Mouse (Mus musculus): ENCODE results near the gene Gm3278. TPM values are rescaled to one million over a fixed set of nuclear protein-coding genes. Genes with fewer than 3 reads are reported as not detected.
"Not testable (repeated sequence)": the region's sequence is repeated elsewhere in the genome, so short reads cannot be mapped to it uniquely, and the experiment has no call there.

The Gm3278 gene
- polyA plus RNA-seq (2014; fragmentation: Nextera tagmentation; extraction: Ambion mirVana), result 0.17 TPM in 1 of 2 replicates, not detected in the other

DNA sequence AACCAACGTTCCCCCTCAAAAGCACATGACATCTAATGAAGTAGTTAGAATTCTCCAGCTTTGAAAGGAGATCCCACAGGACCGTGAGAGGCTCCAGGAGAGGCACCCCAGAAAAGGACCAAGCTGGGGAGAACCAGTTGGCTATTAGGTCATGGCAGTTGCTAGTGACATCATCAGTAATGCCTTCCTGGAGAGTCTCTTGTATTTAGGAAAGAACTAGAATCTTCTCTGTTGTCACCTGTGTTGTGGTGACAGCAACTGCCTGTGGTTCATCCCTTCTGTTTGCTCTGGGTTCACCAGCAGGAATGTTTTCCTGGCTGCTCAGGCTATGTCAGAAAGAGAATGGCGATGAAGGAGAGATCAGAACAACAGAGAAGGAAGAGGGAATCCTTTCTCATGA is at the start of gene Gm3278:
Gene Gm3278, plus strand, starts transcription at position 301 of the 400 bp plus-strand sequence.
- ATAC-seq (ENCODE audit: low FRiP score, low TSS enrichment); H3K4me2 ChIP-seq (replicated peaks; ENCODE audit: low read depth, low read length); H3K4me3 ChIP-seq (ENCODE audit: low read length); H3K9me3 ChIP-seq (ENCODE audit: control insufficient read depth, low read length); H3K4me1 ChIP-seq (ENCODE audit: control insufficient read depth, insufficient read depth, low read length); H3K27ac ChIP-seq (ENCODE audit: low read depth, low read length); H3K9ac ChIP-seq (ENCODE audit: low read depth, low read length); H3K27me3 ChIP-seq (ENCODE audit: control insufficient read depth, insufficient read depth, low read length); H3K36me3 ChIP-seq (ENCODE audit: control insufficient read depth, insufficient read depth, low read length): not testable (repeated sequence)
- 71% methylated on average over 1 of the region's 3 CpGs for WGBS

- not testable (repeated sequence) for H3K27ac ChIP-seq (ENCODE audit: low read depth, low read length); H3K36me3 ChIP-seq (ENCODE audit: control insufficient read depth, insufficient read depth, low read length); H3K4me1 ChIP-seq (ENCODE audit: control insufficient read depth, insufficient read depth, low read length); H3K27me3 ChIP-seq (ENCODE audit: control insufficient read depth, insufficient read depth, low read length); H3K9me3 ChIP-seq (ENCODE audit: control insufficient read depth, low read length); ATAC-seq (ENCODE audit: low FRiP score, low TSS enrichment); H3K9ac ChIP-seq (ENCODE audit: low read depth, low read length)
- H3K4me2 ChIP-seq (replicated peaks; ENCODE audit: low read depth, low read length), result peak within 1 kb of the TSS; percentile 44
- under 1% methylated on average over 29 of the region's 59 CpGs for WGBS
- H3K4me3 ChIP-seq (ENCODE audit: low read length), result peak within 1 kb of the TSS; percentile 20
Measured at GRCm38 (mm10) chr14:4855299-4855980, 36.8 kb upstream of the Gm3278 start, which contains the start of gene Gm3264. Gene Gm3264 (plus strand): TSS chr14:4855576.

Other genes starting within 250 kb of the Gm3278 start
- gene Gm3239, start 228.2 kb upstream of the Gm3278 start, polyA plus RNA-seq (2014; fragmentation: Nextera tagmentation; extraction: Ambion mirVana), result not detected in 2 replicates
- gene Gm7876, start 183.2 kb upstream of the Gm3278 start, polyA plus RNA-seq (2014; fragmentation: Nextera tagmentation; extraction: Ambion mirVana), result not detected in 2 replicates
- 0.19 and 0.39 TPM in 2 replicates for gene Gm3252, start 165.6 kb upstream of the Gm3278 start, polyA plus RNA-seq (2014; fragmentation: Nextera tagmentation; extraction: Ambion mirVana)
- not detected in 2 replicates for gene Gm9602, start 116.1 kb upstream of the Gm3278 start, polyA plus RNA-seq (2014; fragmentation: Nextera tagmentation; extraction: Ambion mirVana)
- gene Gm3269, start 54.3 kb upstream of the Gm3278 start, polyA plus RNA-seq (2014; fragmentation: Nextera tagmentation; extraction: Ambion mirVana), result not detected in 2 replicates
- 0.31 and 0.37 TPM in 2 replicates for gene Gm3264, start 36.8 kb upstream of the Gm3278 start, polyA plus RNA-seq (2014; fragmentation: Nextera tagmentation; extraction: Ambion mirVana)
- not detected in 2 replicates for gene Gm8297, start 91.5 kb downstream of the Gm3278 start, polyA plus RNA-seq (2014; fragmentation: Nextera tagmentation; extraction: Ambion mirVana)
- gene Gm3298, start 123.5 kb downstream of the Gm3278 start, polyA plus RNA-seq (2014; fragmentation: Nextera tagmentation; extraction: Ambion mirVana), result not detected in 2 replicates
- not detected in 2 replicates for gene 4930555G01Rik, start 158.2 kb downstream of the Gm3278 start, polyA plus RNA-seq (2014; fragmentation: Nextera tagmentation; extraction: Ambion mirVana)
- gene Gm8281, start 178.6 kb downstream of the Gm3278 start, polyA plus RNA-seq (2014; fragmentation: Nextera tagmentation; extraction: Ambion mirVana), result 0.30 and 1.3 TPM in 2 replicates
- not detected in 2 replicates for gene Gm8279, start 239.1 kb downstream of the Gm3278 start, polyA plus RNA-seq (2014; fragmentation: Nextera tagmentation; extraction: Ambion mirVana)

All from kidney, embryonic 14.5 days (tissue).